Mouse (Mus musculus): ENCODE measurements around the gene Acsl6. TPM values are rescaled to one million over a fixed set of nuclear protein-coding genes. Genes with fewer than 3 reads are reported as not detected.
A peak's percentile ranks its signal among the peaks of the same experiment; 100 is the strongest.

Gene Acsl6
- polyA plus RNA-seq, 1 experiment: 0.14 TPM

DNA sequence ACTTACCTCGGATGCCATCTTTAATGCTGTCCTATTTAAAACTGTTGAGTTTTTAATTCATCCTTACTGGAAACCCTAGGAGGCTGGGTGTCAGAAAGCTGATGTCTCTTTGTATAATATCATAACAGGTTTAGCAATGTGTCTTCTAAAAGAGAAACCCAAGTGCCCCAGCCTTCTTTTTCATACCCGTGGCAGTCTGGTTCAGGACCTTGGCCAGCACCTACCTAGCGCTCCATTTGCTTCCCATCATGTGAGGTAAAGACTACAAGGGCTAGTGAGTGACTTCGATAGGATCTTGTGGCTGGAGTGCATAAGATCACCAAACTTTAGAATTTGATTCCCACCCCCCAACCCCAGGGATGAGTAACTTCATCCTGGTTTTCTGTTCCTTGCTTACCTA lies 40.1 kb downstream of the Acsl6 start:
- H3K79me2 ChIP-seq (ENCODE audit: control insufficient read depth, insufficient read depth): no peaks in the 10 kb centered on the region
- no peaks in the 10 kb centered on the region for H3K36me3 ChIP-seq (ENCODE audit: control insufficient read depth, insufficient read depth)
- peaks cover 3% of the 10 kb centered on the region for H3K27me3 ChIP-seq (ENCODE audit: control insufficient read depth, insufficient read depth, insufficient read length)
- TF ChIP-seq USF1 (IDR thresholded peaks at IDR 0.05; ENCODE audit: low read depth) (no peak), MAX (IDR thresholded peaks at IDR 0.05) (no peak), MYOG (IDR thresholded peaks at IDR 0.05; ENCODE audit: control insufficient read depth, extremely low read depth, insufficient read length) (no peak), MYOD1 (IDR thresholded peaks at IDR 0.05; ENCODE audit: control insufficient read depth, insufficient read length, low read depth) (no peak), CEBPB (IDR thresholded peaks at IDR 0.05; ENCODE audit: low read depth) (no peak)
- no peaks in the 10 kb centered on the region for H3K79me3 ChIP-seq (ENCODE audit: low read depth)
- no peak overlapping the region for H3ac ChIP-seq (ENCODE audit: control insufficient read depth, insufficient read length, low read depth)
- H3K4me3 ChIP-seq (ENCODE audit: insufficient read depth, poor library complexity, severe bottlenecking): no peak overlapping the region

DNA sequence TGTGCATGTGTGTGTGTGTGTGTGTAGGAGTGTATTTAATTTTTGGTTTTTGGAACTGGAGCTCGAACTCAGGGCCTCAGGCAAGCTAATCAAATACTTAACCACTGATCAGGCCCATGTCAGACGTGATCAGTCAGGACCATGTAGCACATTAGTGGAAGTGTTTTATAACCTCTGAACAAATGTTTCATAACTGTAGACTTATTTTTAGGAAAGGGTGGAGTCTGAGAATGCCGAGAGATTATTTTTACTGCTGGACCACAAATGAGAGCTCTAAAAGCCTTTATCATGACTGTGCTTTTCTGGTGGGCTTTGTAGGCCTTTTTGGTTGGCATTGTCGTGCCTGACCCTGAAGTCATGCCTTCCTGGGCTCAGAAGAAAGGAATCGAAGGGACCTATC lies 48.1 kb downstream of the Acsl6 start:
- no peak overlapping the region for H3ac ChIP-seq (ENCODE audit: control insufficient read depth, insufficient read length, low read depth)
- TF ChIP-seq FOSL1 (IDR thresholded peaks at IDR 0.05; ENCODE audit: insufficient read depth, low read length, poor library complexity, severe bottlenecking) (no peak), USF1 (IDR thresholded peaks at IDR 0.05; ENCODE audit: low read depth) (no peak), CEBPB (IDR thresholded peaks at IDR 0.05; ENCODE audit: low read depth) (no peak), MYOG (IDR thresholded peaks at IDR 0.05; ENCODE audit: control insufficient read depth, extremely low read depth, insufficient read length) (no peak), MYOD1 (IDR thresholded peaks at IDR 0.05; ENCODE audit: control insufficient read depth, insufficient read length, low read depth) (no peak), CTCF (IDR thresholded peaks at IDR 0.05; ENCODE audit: control insufficient read depth, insufficient read depth, insufficient read length) (no peak), MAX (IDR thresholded peaks at IDR 0.05) (no peak)
- no peaks in the 10 kb centered on the region for H3K27me3 ChIP-seq (ENCODE audit: control insufficient read depth, insufficient read depth, insufficient read length)
- H3K4me3 ChIP-seq (ENCODE audit: insufficient read depth, poor library complexity, severe bottlenecking): no peak overlapping the region
- H3K79me3 ChIP-seq (ENCODE audit: low read depth): no peaks in the 10 kb centered on the region
- H3K36me3 ChIP-seq (ENCODE audit: control insufficient read depth, insufficient read depth): no peaks in the 10 kb centered on the region
- no peaks in the 10 kb centered on the region for H3K79me2 ChIP-seq (ENCODE audit: control insufficient read depth, insufficient read depth)

DNA sequence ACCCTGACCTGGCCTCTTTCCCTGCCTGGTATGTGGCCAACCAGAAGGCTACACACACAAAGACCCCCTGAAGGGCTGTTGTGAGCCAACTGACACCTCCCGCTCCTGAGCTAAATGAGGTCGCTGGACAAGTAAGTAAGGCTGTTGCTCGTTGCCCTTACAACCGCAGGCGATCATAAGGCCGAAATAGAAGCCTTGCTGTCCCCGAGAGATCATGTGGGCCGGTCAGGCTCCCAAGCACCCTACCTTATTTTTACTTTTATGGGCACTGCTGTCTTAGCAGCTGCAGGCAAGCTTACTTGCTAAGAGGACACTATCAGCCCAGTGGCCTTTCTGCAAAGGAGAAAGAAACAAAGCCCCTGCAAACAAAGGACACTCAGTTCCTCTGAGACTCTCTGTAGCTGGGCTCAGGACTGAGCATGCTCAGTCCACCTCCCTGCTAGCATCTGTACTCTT lies 49.6 kb downstream of the Acsl6 start:
- no peak overlapping the region for H3ac ChIP-seq (ENCODE audit: control insufficient read depth, insufficient read length, low read depth)
- no peak overlapping the region for H3K4me3 ChIP-seq (ENCODE audit: insufficient read depth, poor library complexity, severe bottlenecking)
- no peaks in the 10 kb centered on the region for H3K36me3 ChIP-seq (ENCODE audit: control insufficient read depth, insufficient read depth)
- TF ChIP-seq MYOD1 (IDR thresholded peaks at IDR 0.05; ENCODE audit: control insufficient read depth, insufficient read length, low read depth) (no peak), USF1 (IDR thresholded peaks at IDR 0.05; ENCODE audit: low read depth) (no peak), CEBPB (IDR thresholded peaks at IDR 0.05; ENCODE audit: low read depth) (no peak), FOSL1 (IDR thresholded peaks at IDR 0.05; ENCODE audit: insufficient read depth, low read length, poor library complexity, severe bottlenecking) (no peak), MYOG (IDR thresholded peaks at IDR 0.05; ENCODE audit: control insufficient read depth, extremely low read depth, insufficient read length) (no peak), MAX (IDR thresholded peaks at IDR 0.05) (no peak), CTCF (IDR thresholded peaks at IDR 0.05; ENCODE audit: control insufficient read depth, insufficient read depth, insufficient read length) (no peak)
- no peaks in the 10 kb centered on the region for H3K27me3 ChIP-seq (ENCODE audit: control insufficient read depth, insufficient read depth, insufficient read length)
- H3K79me3 ChIP-seq (ENCODE audit: low read depth): no peaks in the 10 kb centered on the region
- no peaks in the 10 kb centered on the region for H3K79me2 ChIP-seq (ENCODE audit: control insufficient read depth, insufficient read depth)

DNA sequence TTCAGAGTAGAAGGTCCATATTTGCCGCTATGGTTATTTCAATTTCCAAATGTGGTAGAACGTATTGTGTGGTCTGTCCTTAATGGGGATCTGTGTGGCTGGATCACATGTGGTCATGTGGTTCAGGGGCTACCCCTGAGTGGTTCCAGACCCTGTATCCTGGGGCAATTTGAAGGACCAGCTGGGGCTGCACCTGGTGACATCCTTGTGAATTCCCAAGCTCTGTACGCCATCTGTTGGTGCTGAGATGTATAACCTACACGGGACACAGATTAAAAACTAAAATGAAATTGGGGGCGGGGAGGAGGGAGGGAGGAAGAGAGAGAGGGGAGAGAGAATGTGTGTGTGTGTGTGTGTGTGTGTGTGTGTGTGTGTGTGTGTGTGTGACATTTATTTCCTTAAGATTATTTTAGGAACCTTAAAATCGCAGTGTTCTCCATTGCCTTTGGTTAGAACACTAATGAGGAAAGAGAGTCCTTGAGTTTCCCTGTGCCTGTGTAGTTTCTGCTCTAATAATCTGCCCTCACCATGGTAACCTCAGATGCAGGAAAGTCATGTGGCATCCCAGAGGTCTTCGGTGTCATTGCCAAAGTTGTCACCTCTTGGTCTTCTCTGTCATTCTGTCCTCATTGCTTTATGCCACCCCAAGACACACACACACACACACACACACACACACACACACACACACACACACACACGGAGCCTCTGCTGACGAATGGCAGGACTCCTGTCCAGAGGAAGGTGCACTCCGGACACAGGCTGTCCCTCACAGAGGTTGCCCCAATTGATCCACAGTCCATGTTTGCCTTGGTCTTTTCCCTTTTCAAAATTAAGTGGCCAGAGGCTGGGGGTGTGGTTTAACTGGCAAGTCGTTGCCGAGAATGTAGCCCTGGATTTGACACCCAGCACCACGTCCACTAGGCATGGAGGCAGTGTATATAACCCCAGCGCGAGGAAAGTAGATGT lies 51.3 kb downstream of the Acsl6 start:
- Histone ChIP-seq H3K79me2 (ENCODE audit: control insufficient read depth, insufficient read depth) (no peaks in the 10 kb centered on the region), H3ac (ENCODE audit: control insufficient read depth, insufficient read length, low read depth) (no peak overlapping the region), H3K79me3 (ENCODE audit: low read depth) (no peaks in the 10 kb centered on the region), H3K36me3 (ENCODE audit: control insufficient read depth, insufficient read depth) (no peaks in the 10 kb centered on the region), H3K27me3 (ENCODE audit: control insufficient read depth, insufficient read depth, insufficient read length) (no peaks in the 10 kb centered on the region), H3K4me3 (ENCODE audit: insufficient read depth, poor library complexity, severe bottlenecking) (no peak overlapping the region)
- TF ChIP-seq USF1 (IDR thresholded peaks at IDR 0.05; ENCODE audit: low read depth) (no peak), FOSL1 (IDR thresholded peaks at IDR 0.05; ENCODE audit: insufficient read depth, low read length, poor library complexity, severe bottlenecking) (no peak), MYOG (IDR thresholded peaks at IDR 0.05; ENCODE audit: control insufficient read depth, extremely low read depth, insufficient read length) (no peak), MYOD1 (IDR thresholded peaks at IDR 0.05; ENCODE audit: control insufficient read depth, insufficient read length, low read depth) (no peak), CTCF (IDR thresholded peaks at IDR 0.05; ENCODE audit: control insufficient read depth, insufficient read depth, insufficient read length) (peak; percentile 25)

DNA sequence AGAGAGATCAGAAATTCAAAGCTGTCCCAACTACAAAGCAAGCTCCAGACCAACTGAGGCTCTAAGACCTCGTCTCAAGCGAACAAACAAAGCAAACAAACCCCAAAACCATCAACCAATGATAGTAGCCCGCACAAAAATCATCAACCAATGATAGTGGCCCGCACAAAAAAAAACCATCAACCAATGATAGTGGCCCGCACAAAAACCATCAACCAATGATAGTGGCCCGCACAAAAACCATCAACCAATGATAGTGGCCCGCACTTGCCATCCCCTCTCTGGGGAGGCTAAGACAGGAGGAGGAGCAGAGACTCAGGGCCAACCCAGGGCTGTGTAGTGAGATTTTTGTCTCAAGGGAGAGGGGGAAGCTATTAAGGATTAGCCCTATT lies 52.0 kb downstream of the Acsl6 start:
- Histone ChIP-seq H3K79me3 (ENCODE audit: low read depth) (no peaks in the 10 kb centered on the region), H3K36me3 (ENCODE audit: control insufficient read depth, insufficient read depth) (no peaks in the 10 kb centered on the region), H3K79me2 (ENCODE audit: control insufficient read depth, insufficient read depth) (no peaks in the 10 kb centered on the region), H3K4me3 (ENCODE audit: insufficient read depth, poor library complexity, severe bottlenecking) (no peak overlapping the region), H3ac (ENCODE audit: control insufficient read depth, insufficient read length, low read depth) (no peak overlapping the region), H3K27me3 (ENCODE audit: control insufficient read depth, insufficient read depth, insufficient read length) (no peaks in the 10 kb centered on the region)
- TF ChIP-seq CEBPB (IDR thresholded peaks at IDR 0.05; ENCODE audit: low read depth) (no peak), MAX (IDR thresholded peaks at IDR 0.05) (no peak), USF1 (IDR thresholded peaks at IDR 0.05; ENCODE audit: low read depth) (no peak), CTCF (IDR thresholded peaks at IDR 0.05; ENCODE audit: control insufficient read depth, insufficient read depth, insufficient read length) (no peak), MYOD1 (IDR thresholded peaks at IDR 0.05; ENCODE audit: control insufficient read depth, insufficient read length, low read depth) (no peak), MYOG (IDR thresholded peaks at IDR 0.05; ENCODE audit: control insufficient read depth, extremely low read depth, insufficient read length) (no peak), FOSL1 (IDR thresholded peaks at IDR 0.05; ENCODE audit: insufficient read depth, low read length, poor library complexity, severe bottlenecking) (no peak)
